ENCODE assay signal across 18 mouse cellular contexts in genomic region chr13:100612251-100612650, GRCm38 (mm10). TPM values are rescaled to one million over a fixed set of nuclear protein-coding genes. Genes with fewer than 3 reads are reported as not detected.
A peak's percentile ranks its signal among the peaks of the same experiment; 100 is the strongest.
DNase-seq lines count a peak whose midpoint lies in the region; ATAC-seq lines count a peak whose summit lies in the region.
"Had no signal": no experiment of that assay in that cellular context is flagged by ENCODE, and none has a peak within 500 bp of the region (broad histone marks: within the 10 kb centered on the region; RNA-seq: fewer than 3 reads in every experiment).

No protein-coding gene starts in this region.

- DNase-seq in left cerebral cortex, postnatal 4 days: peak; percentile 24
- DNase-seq in left cerebral cortex, postnatal 10 days (ENCODE audit: extremely low spot score in 1 of 2, low spot score in 2 of 2): no peak
- peak; percentile 48 to 62 for DNase-seq in cerebellum, adult 18-20 months
- peak; percentile 73 for DNase-seq in cerebellum, adult 9-11 months
- DNase-seq in cerebellum, postnatal 36 days: peak; percentile 51 to 53
- DNase-seq in layer of hippocampus, postnatal 25 days (ENCODE audit: extremely low spot score in 1 of 2, low spot score in 1 of 2): no peak
- DNase-seq in lung, postnatal 25 days (ENCODE audit: low spot score): no peak
- DNase-seq: adrenal gland, postnatal 10 days; gastrocnemius, postnatal 14 days; heart, adult 2 months; heart, postnatal 10 days; heart, postnatal 4 days had no signal

- no peak for ATAC-seq in frontal cortex, adult (ENCODE audit: low TSS enrichment)
- ATAC-seq: forebrain, embryonic 16.5 days; hindbrain, embryonic 16.5 days; inflammation-experienced regulatory T-cells, adult 6 months; intestine, postnatal 0 days had no signal

- intact Hi-C loops in left cerebral cortex, postnatal 4 days (cut with DNase I): no loop called here
- intact Hi-C loops in left cerebral cortex, postnatal 10 days (cut with DNase I): loop anchor here (10.0 kb wide), 1 partner anchor 477 kb away; no protein-coding TSS in a partner anchor

RNA-seq across cellular contexts. Expression of gene Marveld2, which starts 4.5 kb away (rescaled TPM):
- 1 to 10 TPM; 1.6 to 2.0 TPM for total RNA-seq in left cerebral cortex, postnatal 4 days (2021)
- total RNA-seq in left cerebral cortex, postnatal 10 days (2021): 1 to 10 TPM; 1.2 to 2.6 TPM
- 1 to 10 TPM; 1.1 to 1.2 TPM for total RNA-seq in layer of hippocampus, postnatal 25 days (2021)
- total RNA-seq: MEL had no signal

RNA-seq across cellular contexts. Expression of gene Ak6, which starts 38.5 kb away (rescaled TPM):
- total RNA-seq in left cerebral cortex, postnatal 4 days (2021): 100 to 1,000 TPM; 129 to 141 TPM
- 100 to 1,000 TPM; 110 to 115 TPM for total RNA-seq in left cerebral cortex, postnatal 10 days (2021)
- 10 to 100 TPM; 93.3 to 93.7 TPM for total RNA-seq in layer of hippocampus, postnatal 25 days (2021)

RNA-seq across cellular contexts. Expression of gene Rad17, which starts 38.6 kb away (rescaled TPM):
- total RNA-seq in left cerebral cortex, postnatal 4 days (2021): 10 to 100 TPM; 15.3 to 16.0 TPM
- total RNA-seq in left cerebral cortex, postnatal 10 days (2021): 10 to 100 TPM; 13.0 to 13.3 TPM
- total RNA-seq in layer of hippocampus, postnatal 25 days (2021): 10 to 100 TPM; 13.2 to 14.0 TPM

RNA-seq across cellular contexts. Expression of gene Taf9, which starts 39.1 kb away (rescaled TPM):
- 10 to 100 TPM; 22.9 to 31.8 TPM for total RNA-seq in left cerebral cortex, postnatal 4 days (2021)
- 10 to 100 TPM; 23.2 to 29.3 TPM for total RNA-seq in left cerebral cortex, postnatal 10 days (2021)
- total RNA-seq in layer of hippocampus, postnatal 25 days (2021): 10 to 100 TPM; 20.8 to 23.3 TPM

RNA-seq across cellular contexts. Expression of gene Ccdc125, which starts 57.3 kb away (rescaled TPM):
- under 1 TPM; 0.86 to 0.93 TPM for total RNA-seq in left cerebral cortex, postnatal 4 days (2021)
- under 1 TPM; 0.47 to 0.79 TPM for total RNA-seq in left cerebral cortex, postnatal 10 days (2021)
- total RNA-seq in layer of hippocampus, postnatal 25 days (2021): under 1 TPM; 0.17 to 0.42 TPM
- total RNA-seq: MEL had no signal

Comparison
In these comparisons a context has a peak if more than half of its experiments do, and no peak if none do; other contexts are left out.
1. DNase-seq: peak in left cerebral cortex, postnatal 4 days (single experiment), cerebellum, adult 18-20 months (2 of 2), cerebellum, adult 9-11 months (single experiment) and cerebellum, postnatal 36 days (2 of 2); none in left cerebral cortex, postnatal 10 days (0 of 2), layer of hippocampus, postnatal 25 days (0 of 2) and lung, postnatal 25 days (single experiment).